Mouse (Mus musculus): ENCODE results near the gene Rgl2. TPM values are rescaled to one million over a fixed set of nuclear protein-coding genes. Genes with fewer than 3 reads are reported as not detected.

Rgl2 gene
- polyA plus RNA-seq, 1 experiment from 2014 or later = 51.3 TPM

DNA sequence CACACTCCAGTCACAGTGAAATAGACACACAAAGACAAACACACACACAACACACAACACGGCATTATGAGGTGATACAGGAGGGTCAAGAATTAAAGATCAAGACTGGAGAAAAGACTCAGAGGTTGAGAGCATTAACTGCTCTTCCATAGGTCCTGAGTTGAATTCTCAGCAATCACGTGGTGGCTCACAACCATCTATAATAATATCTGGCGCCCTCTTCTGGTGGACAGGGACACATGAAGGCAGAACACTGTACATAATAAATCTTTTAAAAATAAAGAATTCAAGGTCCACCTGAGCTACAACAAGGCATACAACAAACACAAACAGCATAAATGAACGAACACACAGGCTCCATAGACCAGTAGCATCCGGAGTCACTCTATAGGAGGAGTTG is 39.6 kb downstream of the Rgl2 start:
- peak; percentile 69; the same call in 1 of the 2 replicates for ATAC-seq (ENCODE audit: low read depth)
- H3K4me2 ChIP-seq (ENCODE audit: low read depth, low read length) = no peak overlapping the region
- H3K4me1 ChIP-seq (ENCODE audit: control insufficient read depth, insufficient read depth, low read length) = no peaks in the 10 kb centered on the region; the same call in 1 of the 2 replicates
- WGBS = 34% methylated on average over 5 of the region's 5 CpGs
- H3K9ac ChIP-seq (replicated peaks; ENCODE audit: low read depth, low read length) = no peak overlapping the region
- no peaks in the 10 kb centered on the region for H3K9me3 ChIP-seq (ENCODE audit: control insufficient read depth, low read length)
- no peak overlapping the region for H3K27ac ChIP-seq (ENCODE audit: low read depth, low read length)
- H3K4me3 ChIP-seq (ENCODE audit: low read depth, low read length) = no peak overlapping the region
- peaks cover 17% of the 10 kb centered on the region for H3K36me3 ChIP-seq (ENCODE audit: control insufficient read depth, insufficient read depth, low read length)
- no peaks in the 10 kb centered on the region for H3K27me3 ChIP-seq (ENCODE audit: control insufficient read depth, insufficient read depth, low read length)

GRCm38 (mm10) chr17:33969394-33969793 is 40.1 kb downstream of the Rgl2 start:
- no peak overlapping the region for H3K27ac ChIP-seq (ENCODE audit: low read depth, low read length)
- 76% methylated on average over 4 of the region's 4 CpGs for WGBS
- no peaks in the 10 kb centered on the region; the same call in 1 of the 2 replicates for H3K4me1 ChIP-seq (ENCODE audit: control insufficient read depth, insufficient read depth, low read length)
- H3K9ac ChIP-seq (replicated peaks; ENCODE audit: low read depth, low read length) = no peak overlapping the region
- no peak for ATAC-seq (ENCODE audit: low read depth)
- H3K4me2 ChIP-seq (ENCODE audit: low read depth, low read length) = no peak overlapping the region
- no peaks in the 10 kb centered on the region for H3K27me3 ChIP-seq (ENCODE audit: control insufficient read depth, insufficient read depth, low read length)
- no peaks in the 10 kb centered on the region for H3K9me3 ChIP-seq (ENCODE audit: control insufficient read depth, low read length)
- H3K36me3 ChIP-seq (ENCODE audit: control insufficient read depth, insufficient read depth, low read length) = peaks cover 17% of the 10 kb centered on the region
- H3K4me3 ChIP-seq (ENCODE audit: low read depth, low read length) = no peak overlapping the region

DNA sequence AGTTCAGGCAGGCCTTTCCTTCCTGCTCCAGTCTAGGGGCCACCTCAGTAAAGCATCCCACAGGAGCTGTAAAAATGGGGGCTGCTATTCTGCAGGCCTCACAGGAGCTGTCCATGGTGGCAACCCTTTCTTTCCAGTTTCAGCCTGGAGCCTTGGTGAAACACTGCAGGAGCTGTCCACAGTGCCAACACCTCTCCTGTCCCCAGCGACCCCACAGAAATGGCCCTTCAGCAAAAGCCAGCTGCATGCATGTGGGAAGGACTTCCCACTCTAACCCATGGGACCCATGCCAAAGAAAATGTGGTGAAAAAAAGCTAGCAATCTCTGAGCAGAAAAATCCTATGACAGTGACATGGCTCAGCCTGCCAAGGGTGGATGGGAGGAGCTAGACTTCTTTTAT is 43.3 kb downstream of the Rgl2 start:
- ATAC-seq (ENCODE audit: low read depth) = no peak
- 14% methylated on average over 1 of the region's 1 CpGs for WGBS
- no peak overlapping the region for H3K27ac ChIP-seq (ENCODE audit: low read depth, low read length)
- no peaks in the 10 kb centered on the region; the same call in 1 of the 2 replicates for H3K27me3 ChIP-seq (ENCODE audit: control insufficient read depth, insufficient read depth, low read length)
- H3K4me2 ChIP-seq (ENCODE audit: low read depth, low read length) = no peak overlapping the region
- no peak overlapping the region for H3K4me3 ChIP-seq (ENCODE audit: low read depth, low read length)
- no peaks in the 10 kb centered on the region; the same call in 1 of the 2 replicates for H3K4me1 ChIP-seq (ENCODE audit: control insufficient read depth, insufficient read depth, low read length)
- no peaks in the 10 kb centered on the region for H3K36me3 ChIP-seq (ENCODE audit: control insufficient read depth, insufficient read depth, low read length)
- no peak overlapping the region for H3K9ac ChIP-seq (replicated peaks; ENCODE audit: low read depth, low read length)
- H3K9me3 ChIP-seq (ENCODE audit: control insufficient read depth, low read length) = no peaks in the 10 kb centered on the region

GRCm38 (mm10) chr17:33973572-33973971 is 44.2 kb downstream of the Rgl2 start:
- no peaks in the 10 kb centered on the region for H3K36me3 ChIP-seq (ENCODE audit: control insufficient read depth, insufficient read depth, low read length)
- no peak overlapping the region for H3K4me3 ChIP-seq (ENCODE audit: low read depth, low read length)
- H3K27me3 ChIP-seq (ENCODE audit: control insufficient read depth, insufficient read depth, low read length) = peaks cover 4% of the 10 kb centered on the region
- no peak for ATAC-seq (ENCODE audit: low read depth)
- 66% methylated on average over 3 of the region's 3 CpGs for WGBS
- no peak overlapping the region for H3K27ac ChIP-seq (ENCODE audit: low read depth, low read length)
- H3K4me2 ChIP-seq (ENCODE audit: low read depth, low read length) = no peak overlapping the region
- H3K9me3 ChIP-seq (ENCODE audit: control insufficient read depth, low read length) = no peaks in the 10 kb centered on the region
- H3K4me1 ChIP-seq (ENCODE audit: control insufficient read depth, insufficient read depth, low read length) = no peaks in the 10 kb centered on the region; the same call in 1 of the 2 replicates
- no peak overlapping the region for H3K9ac ChIP-seq (replicated peaks; ENCODE audit: low read depth, low read length)

DNA sequence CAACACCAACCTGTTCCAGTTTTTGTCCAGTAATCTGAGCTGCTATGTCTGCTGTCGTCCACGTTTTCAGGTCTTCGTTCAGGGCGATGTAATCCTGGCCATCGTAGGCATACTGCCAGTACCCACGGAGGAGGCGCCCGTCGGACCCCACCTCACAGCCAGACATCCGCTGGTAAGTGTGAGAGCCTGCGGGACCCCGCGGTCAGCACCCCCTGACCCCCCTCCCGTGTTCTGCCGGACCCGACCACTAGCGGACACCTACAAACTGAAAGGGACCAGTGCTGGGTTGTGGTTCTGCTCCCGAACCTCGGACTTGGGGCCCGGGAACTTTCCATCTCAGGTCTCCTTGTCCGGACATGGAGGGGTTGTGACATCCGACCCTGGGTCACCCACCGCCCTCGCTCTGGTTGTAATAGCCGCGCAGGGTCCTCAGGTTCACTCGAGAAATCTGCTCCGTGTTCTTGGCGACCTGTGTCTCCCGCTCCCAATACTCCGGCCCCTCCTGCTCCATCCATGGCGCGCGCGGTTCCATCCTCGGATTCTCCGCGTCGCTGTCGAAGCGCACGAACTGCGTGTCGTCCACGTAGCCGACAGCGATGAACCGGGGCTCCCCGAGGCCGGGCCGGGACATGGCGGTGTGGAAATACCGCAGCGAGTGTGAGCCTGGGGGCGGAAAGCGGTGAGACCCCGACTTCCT is 48.7 kb downstream of the Rgl2 start:
- Histone ChIP-seq H3K4me3 (ENCODE audit: low read depth, low read length) (peak overlapping the region; percentile 25), H3K4me1 (ENCODE audit: control insufficient read depth, insufficient read depth, low read length) (0 out of 2 replicates have a peak, but pooled peaks cover 4% of the 10 kb centered on the region), H3K27me3 (ENCODE audit: control insufficient read depth, insufficient read depth, low read length) (peaks cover 9% of the 10 kb centered on the region), H3K4me2 (ENCODE audit: low read depth, low read length) (peak overlapping the region; percentile 40), H3K9ac (replicated peaks; ENCODE audit: low read depth, low read length) (no peak overlapping the region), H3K27ac (ENCODE audit: low read depth, low read length) (no peak overlapping the region), H3K36me3 (ENCODE audit: control insufficient read depth, insufficient read depth, low read length) (no peaks in the 10 kb centered on the region), H3K9me3 (ENCODE audit: control insufficient read depth, low read length) (no peaks in the 10 kb centered on the region)
- ATAC-seq (ENCODE audit: low read depth) = no peak
- 2% methylated on average over 57 of the region's 57 CpGs for WGBS

DNA sequence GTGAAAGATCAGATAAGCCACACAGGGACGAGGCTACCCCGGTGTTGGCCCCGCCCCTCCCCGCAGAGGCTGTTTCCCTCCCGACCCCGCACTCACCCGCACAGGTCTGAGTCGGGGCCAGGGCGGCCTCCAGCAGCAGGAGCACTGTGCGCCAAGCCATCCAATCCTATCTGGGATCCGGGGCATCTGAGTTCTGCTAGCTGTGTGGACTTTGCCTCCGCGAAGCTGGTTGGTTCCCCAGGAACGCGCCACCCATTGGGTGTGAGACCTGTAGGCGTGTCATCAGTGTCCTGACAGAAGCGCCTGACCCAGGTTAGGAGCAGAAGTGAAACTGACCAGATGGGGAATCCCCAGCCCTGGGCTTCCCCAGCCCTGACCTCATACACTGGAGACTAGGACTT is 49.3 kb downstream of the Rgl2 start:
- H3K27ac ChIP-seq (ENCODE audit: low read depth, low read length) = no peak overlapping the region
- no peaks in the 10 kb centered on the region for H3K36me3 ChIP-seq (ENCODE audit: control insufficient read depth, insufficient read depth, low read length)
- H3K9ac ChIP-seq (replicated peaks; ENCODE audit: low read depth, low read length) = no peak overlapping the region
- H3K4me1 ChIP-seq (ENCODE audit: control insufficient read depth, insufficient read depth, low read length) = 0 out of 2 replicates have a peak, but pooled peaks cover 4% of the 10 kb centered on the region
- peak overlapping the region; percentile 40 for H3K4me2 ChIP-seq (ENCODE audit: low read depth, low read length)
- WGBS = under 1% methylated on average over 16 of the region's 17 CpGs
- H3K4me3 ChIP-seq (ENCODE audit: low read depth, low read length) = peak overlapping the region; percentile 25
- no peaks in the 10 kb centered on the region for H3K9me3 ChIP-seq (ENCODE audit: control insufficient read depth, low read length)
- peaks cover 9% of the 10 kb centered on the region for H3K27me3 ChIP-seq (ENCODE audit: control insufficient read depth, insufficient read depth, low read length)
- ATAC-seq (ENCODE audit: low read depth) = no peak

GRCm38 (mm10) chr17:33979512-33980050 is 50.2 kb downstream of the Rgl2 start:
- 0 out of 2 replicates have a peak, but pooled peaks cover 4% of the 10 kb centered on the region for H3K4me1 ChIP-seq (ENCODE audit: control insufficient read depth, insufficient read depth, low read length)
- no peak overlapping the region for H3K27ac ChIP-seq (ENCODE audit: low read depth, low read length)
- no peak for ATAC-seq (ENCODE audit: low read depth)
- H3K4me3 ChIP-seq (ENCODE audit: low read depth, low read length) = no peak overlapping the region
- no peaks in the 10 kb centered on the region for H3K9me3 ChIP-seq (ENCODE audit: control insufficient read depth, low read length)
- WGBS = 77% methylated on average over 6 of the region's 6 CpGs
- no peak overlapping the region for H3K9ac ChIP-seq (replicated peaks; ENCODE audit: low read depth, low read length)
- peaks cover 9% of the 10 kb centered on the region for H3K27me3 ChIP-seq (ENCODE audit: control insufficient read depth, insufficient read depth, low read length)
- no peaks in the 10 kb centered on the region for H3K36me3 ChIP-seq (ENCODE audit: control insufficient read depth, insufficient read depth, low read length)
- H3K4me2 ChIP-seq (ENCODE audit: low read depth, low read length) = no peak overlapping the region

- WGBS = 77% methylated on average over 19 of the region's 19 CpGs
- Histone ChIP-seq H3K36me3 (ENCODE audit: control insufficient read depth, insufficient read depth, low read length) (no peaks in the 10 kb centered on the region), H3K4me2 (ENCODE audit: low read depth, low read length) (no peak overlapping the region), H3K9me3 (ENCODE audit: control insufficient read depth, low read length) (no peaks in the 10 kb centered on the region), H3K4me3 (ENCODE audit: low read depth, low read length) (no peak overlapping the region), H3K27ac (ENCODE audit: low read depth, low read length) (0 out of 2 replicates have a peak overlapping the region, but pooled peaks have one; percentile 34), H3K9ac (replicated peaks; ENCODE audit: low read depth, low read length) (peak overlapping the region; percentile 37; the same call in 1 of the 2 replicates), H3K27me3 (ENCODE audit: control insufficient read depth, insufficient read depth, low read length) (peaks cover 9% of the 10 kb centered on the region), H3K4me1 (ENCODE audit: control insufficient read depth, insufficient read depth, low read length) (0 out of 2 replicates have a peak, but pooled peaks cover 4% of the 10 kb centered on the region)
- ATAC-seq (ENCODE audit: low read depth) = peak; percentile 4; the same call in 1 of the 2 replicates
Observed at GRCm38 (mm10) chr17:33980181-33981035, 51.1 kb downstream of the Rgl2 start.
